In the genomic region with DNA sequence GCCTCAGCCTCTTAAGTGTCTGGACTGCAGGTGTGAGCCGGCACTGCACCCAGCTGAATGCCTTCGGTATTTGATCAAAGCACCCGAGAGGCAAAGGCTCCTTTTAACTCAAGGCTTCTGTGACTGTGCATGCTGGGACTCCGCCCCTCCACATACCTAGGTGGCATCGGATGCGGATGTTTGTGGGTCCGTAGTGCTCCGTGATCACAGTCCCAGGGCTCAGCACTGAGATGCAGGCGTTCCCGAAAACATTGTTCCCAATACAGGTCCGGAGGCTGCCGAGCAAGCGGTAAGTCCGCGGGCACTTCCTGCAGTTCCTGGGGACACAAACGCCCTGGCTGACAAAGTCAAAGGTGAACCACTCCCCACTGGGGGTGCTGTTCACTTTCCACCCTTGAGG, we compare ENCODE assay signal across 32 mouse cellular contexts. TPM values are rescaled to one million over a fixed set of nuclear protein-coding genes. Genes with fewer than 3 reads are reported as not detected.
A peak's percentile ranks its signal among the peaks of the same experiment; 100 is the strongest.
DNase-seq lines count a peak whose midpoint lies in the region; ATAC-seq lines count a peak whose summit lies in the region.
"Had no signal": no experiment of that assay in that cellular context is flagged by ENCODE, and none has a peak within 500 bp of the region (broad histone marks: within the 10 kb centered on the region; RNA-seq: fewer than 3 reads in every experiment).

No protein-coding gene starts in this region.

- ATAC-seq in hindbrain, embryonic 15.5 days (ENCODE audit: low FRiP score, low read depth) = no peak
- no peak for ATAC-seq in midbrain, embryonic 16.5 days
- ATAC-seq: activated CD4-positive, CD25-positive, alpha-beta regulatory T cell, adult 4 months; liver, embryonic 12.5 days had no signal

- no peak overlapping the region for H3K27ac ChIP-seq in hindbrain, embryonic 15.5 days (replicated peaks)
- no peak overlapping the region for H3K27ac ChIP-seq in hindbrain, embryonic 10.5 days
- H3K27ac ChIP-seq in midbrain, embryonic 16.5 days (ENCODE audit: low read length) = no peak overlapping the region
- H3K27ac ChIP-seq: forebrain, embryonic 10.5 days; heart, embryonic 10.5 days; limb, embryonic 13.5 days; liver, embryonic 12.5 days; midbrain, embryonic 12.5 days; neural tube, embryonic 15.5 days had no signal

- peaks cover 63% of the 10 kb centered on the region for H3K4me1 ChIP-seq in hindbrain, embryonic 15.5 days (replicated peaks)
- peaks cover 40% of the 10 kb centered on the region for H3K4me1 ChIP-seq in hindbrain, embryonic 10.5 days (replicated peaks)
- peaks cover 56% of the 10 kb centered on the region for H3K4me1 ChIP-seq in midbrain, embryonic 16.5 days (ENCODE audit: control insufficient read depth, insufficient read depth, low read length)

- H3K4me3 ChIP-seq in hindbrain, embryonic 15.5 days = no peak overlapping the region
- H3K4me3 ChIP-seq in hindbrain, embryonic 10.5 days = no peak overlapping the region
- H3K4me3 ChIP-seq in midbrain, embryonic 16.5 days (ENCODE audit: low read depth, low read length) = no peak overlapping the region
- H3K4me3 ChIP-seq: forebrain, embryonic 10.5 days; heart, embryonic 10.5 days; limb, embryonic 13.5 days; liver, embryonic 12.5 days; midbrain, embryonic 12.5 days; neural tube, embryonic 15.5 days had no signal

- H3K27me3 ChIP-seq in hindbrain, embryonic 15.5 days = no peaks in the 10 kb centered on the region
- H3K27me3 ChIP-seq in hindbrain, embryonic 10.5 days (ENCODE audit: insufficient read depth, poor library complexity, severe bottlenecking) = peaks cover 34% of the 10 kb centered on the region
- no peaks in the 10 kb centered on the region for H3K27me3 ChIP-seq in midbrain, embryonic 16.5 days (ENCODE audit: control insufficient read depth, insufficient read depth, low read depth, low read length)
- H3K27me3 ChIP-seq: neural tube, embryonic 15.5 days had no signal

- no peaks in the 10 kb centered on the region for H3K9me3 ChIP-seq in hindbrain, embryonic 15.5 days
- H3K9me3 ChIP-seq in hindbrain, embryonic 10.5 days = no peaks in the 10 kb centered on the region
- no peaks in the 10 kb centered on the region for H3K9me3 ChIP-seq in midbrain, embryonic 16.5 days (replicated peaks; ENCODE audit: control insufficient read depth, low read length, poor library complexity, severe bottlenecking)
- H3K9me3 ChIP-seq: forebrain, embryonic 10.5 days; heart, embryonic 10.5 days; limb, embryonic 13.5 days; liver, embryonic 12.5 days; midbrain, embryonic 12.5 days; neural tube, embryonic 15.5 days had no signal

- H3K36me3 ChIP-seq in hindbrain, embryonic 15.5 days = peaks cover 20% of the 10 kb centered on the region
- H3K36me3 ChIP-seq in hindbrain, embryonic 10.5 days = peaks cover 53% of the 10 kb centered on the region
- H3K36me3 ChIP-seq in midbrain, embryonic 16.5 days (ENCODE audit: control insufficient read depth, insufficient read depth, low read length) = peaks cover 15% of the 10 kb centered on the region; the same call in 1 of the 2 replicates
- H3K36me3 ChIP-seq: liver, embryonic 12.5 days had no signal

- H3K4me2 ChIP-seq in hindbrain, embryonic 15.5 days = peak overlapping the region; percentile 7; the same call in 1 of the 2 replicates
- H3K4me2 ChIP-seq in midbrain, embryonic 16.5 days (ENCODE audit: low read length) = peak overlapping the region; percentile 28
- H3K4me2 ChIP-seq: limb, embryonic 13.5 days; liver, embryonic 12.5 days; midbrain, embryonic 12.5 days; neural tube, embryonic 15.5 days had no signal

- no peak for DNase-seq in hindbrain, embryonic 10.5 days (ENCODE audit: low spot score)
- DNase-seq in right cerebral cortex, postnatal 14 days = peak; percentile 5
- DNase-seq in right cerebral cortex, postnatal 4 days = no peak
- peak; percentile 50 for DNase-seq in ES-CJ7 (ENCODE audit: low read depth, low spot score)
- no peak for DNase-seq in adrenal gland, adult 18-20 months (ENCODE audit: low spot score in 2 of 2)
- DNase-seq in kidney, adult 9 months = no peak
- DNase-seq: adrenal gland, postnatal 25 days; B cell, adult 2 months; kidney, adult 2 months; kidney, postnatal 10 days; lung, adult 18-20 months; lung, postnatal 10 days; right cerebral cortex, adult 18-20 months; spleen, adult 18-20 months had no signal

- WGBS in hindbrain, embryonic 15.5 days = 61% methylated on average over 16 of the region's 16 CpGs
- 48% methylated on average over 16 of the region's 16 CpGs for WGBS in hindbrain, embryonic 10.5 days
- 72% methylated on average over 16 of the region's 16 CpGs for WGBS in midbrain, embryonic 16.5 days

- no peak overlapping the region for H3K9ac ChIP-seq in hindbrain, embryonic 15.5 days
- 0 out of 2 replicates have a peak overlapping the region, but pooled peaks have one; percentile 21 for H3K9ac ChIP-seq in midbrain, embryonic 16.5 days (ENCODE audit: low read depth, low read length)
- H3K9ac ChIP-seq: limb, embryonic 13.5 days; liver, embryonic 12.5 days; midbrain, embryonic 12.5 days; neural tube, embryonic 15.5 days had no signal

RNA-seq across cellular contexts. Expression of a gene that starts 3.7 kb away (rescaled TPM):
- polyA plus RNA-seq in hindbrain, embryonic 15.5 days (2015; fragmentation: Nextera tagmentation; extraction: Ambion mirVana) = 104 and 106 TPM in 2 replicates
- 19.3 and 24.8 TPM in 2 replicates for polyA plus RNA-seq in hindbrain, embryonic 10.5 days (2016; fragmentation: Nextera tagmentation; extraction: Ambion mirVana)
- polyA plus RNA-seq in midbrain, embryonic 16.5 days (2015; fragmentation: Nextera tagmentation; extraction: Ambion mirVana) = 58.8 and 66.2 TPM in 2 replicates
- 1 to 10 TPM; 3.4 to 4.3 TPM for total RNA-seq in adrenal gland, adult 18-20 months (2021)
- total RNA-seq: hematopoietic stem cell, adult 5-6 weeks had no signal
- polyA plus RNA-seq: activated CD4-positive, CD25-positive, alpha-beta regulatory T cell, adult 4 months had no signal

RNA-seq across cellular contexts. Expression of a gene that starts 35.2 kb away (rescaled TPM):
- 0.10 and 0.25 TPM in 2 replicates for polyA plus RNA-seq in hindbrain, embryonic 15.5 days (2015; fragmentation: Nextera tagmentation; extraction: Ambion mirVana)
- 0.14 and 0.30 TPM in 2 replicates for polyA plus RNA-seq in hindbrain, embryonic 10.5 days (2016; fragmentation: Nextera tagmentation; extraction: Ambion mirVana)
- 0.17 and 0.29 TPM in 2 replicates for polyA plus RNA-seq in midbrain, embryonic 16.5 days (2015; fragmentation: Nextera tagmentation; extraction: Ambion mirVana)
- not detected for total RNA-seq in adrenal gland, adult 18-20 months (2021)
- total RNA-seq: gastrocnemius, adult 8-10 months; hematopoietic stem cell, adult 5-6 weeks; layer of hippocampus, postnatal 36 days; left cerebral cortex, postnatal 25 days had no signal
- polyA plus RNA-seq: activated CD4-positive, CD25-positive, alpha-beta regulatory T cell, adult 4 months; brain, embryonic 14.5 days; gonadal fat pad, adult 2 months; heart, postnatal 0 days; kidney, adult 2 months had no signal

RNA-seq across cellular contexts. Expression of a gene that starts 48.1 kb away (rescaled TPM):
- polyA plus RNA-seq in hindbrain, embryonic 15.5 days (2015; fragmentation: Nextera tagmentation; extraction: Ambion mirVana) = 42.0 and 42.7 TPM in 2 replicates
- 35.8 and 36.7 TPM in 2 replicates for polyA plus RNA-seq in hindbrain, embryonic 10.5 days (2016; fragmentation: Nextera tagmentation; extraction: Ambion mirVana)
- 41.8 and 45.6 TPM in 2 replicates for polyA plus RNA-seq in midbrain, embryonic 16.5 days (2015; fragmentation: Nextera tagmentation; extraction: Ambion mirVana)
- total RNA-seq in adrenal gland, adult 18-20 months (2021) = 10 to 100 TPM; 54.1 to 60.5 TPM

RNA-seq across cellular contexts. Expression of a gene that starts 48.2 kb away (rescaled TPM):
- 57.6 and 58.9 TPM in 2 replicates for polyA plus RNA-seq in hindbrain, embryonic 15.5 days (2015; fragmentation: Nextera tagmentation; extraction: Ambion mirVana)
- 52.5 and 53.2 TPM in 2 replicates for polyA plus RNA-seq in hindbrain, embryonic 10.5 days (2016; fragmentation: Nextera tagmentation; extraction: Ambion mirVana)
- 51.7 and 56.8 TPM in 2 replicates for polyA plus RNA-seq in midbrain, embryonic 16.5 days (2015; fragmentation: Nextera tagmentation; extraction: Ambion mirVana)
- 10 to 100 TPM; 60.5 to 65.1 TPM for total RNA-seq in adrenal gland, adult 18-20 months (2021)

RNA-seq across cellular contexts. Expression of a gene that starts 58.2 kb away (rescaled TPM):
- polyA plus RNA-seq in hindbrain, embryonic 15.5 days (2015; fragmentation: Nextera tagmentation; extraction: Ambion mirVana) = 0.63 and 1.0 TPM in 2 replicates
- 0.14 TPM in 1 of 2 replicates, not detected in the other for polyA plus RNA-seq in hindbrain, embryonic 10.5 days (2016; fragmentation: Nextera tagmentation; extraction: Ambion mirVana)
- 1.0 and 1.6 TPM in 2 replicates for polyA plus RNA-seq in midbrain, embryonic 16.5 days (2015; fragmentation: Nextera tagmentation; extraction: Ambion mirVana)
- total RNA-seq in adrenal gland, adult 18-20 months (2021) = not detected
- total RNA-seq: adrenal gland, postnatal 25 days; gastrocnemius, adult 8-10 months; hematopoietic stem cell, adult 5-6 weeks; layer of hippocampus, postnatal 36 days; left cerebral cortex, postnatal 25 days had no signal
- polyA plus RNA-seq: activated CD4-positive, CD25-positive, alpha-beta regulatory T cell, adult 4 months; brain, embryonic 14.5 days; embryonic facial prominence, embryonic 11.5 days; heart, postnatal 0 days; intestine, embryonic 14.5 days; kidney, adult 2 months; liver, embryonic 12.5 days had no signal

Comparison
In these comparisons a context has a peak if more than half of its experiments do, and no peak if none do; other contexts are left out.
1. DNase-seq: peak in right cerebral cortex, postnatal 14 days (single experiment) and ES-CJ7 (single experiment); none in hindbrain, embryonic 10.5 days (single experiment), right cerebral cortex, postnatal 4 days (single experiment), adrenal gland, adult 18-20 months (0 of 2) and kidney, adult 9 months (single experiment).